Mouse (Mus musculus): ENCODE data around the gene Ube2k.

Ube2k gene

DNA sequence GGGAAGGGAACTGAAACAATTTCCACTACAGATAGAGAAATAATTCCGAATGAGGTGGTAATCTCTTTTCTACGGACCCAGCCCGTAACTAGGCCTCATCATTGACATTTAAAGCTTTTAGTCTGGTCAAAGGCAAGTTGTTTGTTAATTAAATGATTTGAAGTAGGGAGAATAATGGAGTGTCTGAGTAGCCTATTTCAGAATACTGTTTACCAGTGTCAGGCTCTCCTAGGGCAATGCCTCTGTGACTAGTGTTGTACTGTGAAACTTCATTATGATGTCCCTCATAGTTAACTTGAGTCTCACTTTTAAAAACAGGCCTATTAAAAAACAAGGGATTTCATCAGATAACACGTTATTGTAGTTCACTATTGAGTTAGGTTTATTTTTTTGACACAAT, 1.1 kb downstream of the Ube2k start:
- no peak for DNase-seq (ENCODE audit: low spot score in 2 of 2)

DNA sequence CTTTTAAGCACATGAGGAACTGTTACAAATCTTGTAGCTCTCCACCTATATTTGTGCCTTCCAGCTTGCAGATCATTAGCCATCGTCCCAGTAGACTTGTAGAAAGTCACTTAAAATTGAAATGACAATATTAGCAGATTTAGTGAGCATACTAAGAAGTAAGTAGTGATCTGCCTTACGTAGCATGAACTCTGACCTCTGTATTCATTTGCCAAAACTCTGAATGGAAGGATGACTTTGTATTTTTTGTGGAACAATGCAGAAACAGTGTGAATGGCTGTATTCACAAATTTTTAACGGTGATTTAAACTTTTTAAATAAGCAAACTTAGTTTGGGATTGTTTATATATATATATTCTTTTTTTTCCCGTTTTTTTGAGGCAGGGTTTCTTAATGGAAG, 1.8 kb downstream of the Ube2k start:
- DNase-seq (ENCODE audit: low spot score in 2 of 2), result no peak

DNA sequence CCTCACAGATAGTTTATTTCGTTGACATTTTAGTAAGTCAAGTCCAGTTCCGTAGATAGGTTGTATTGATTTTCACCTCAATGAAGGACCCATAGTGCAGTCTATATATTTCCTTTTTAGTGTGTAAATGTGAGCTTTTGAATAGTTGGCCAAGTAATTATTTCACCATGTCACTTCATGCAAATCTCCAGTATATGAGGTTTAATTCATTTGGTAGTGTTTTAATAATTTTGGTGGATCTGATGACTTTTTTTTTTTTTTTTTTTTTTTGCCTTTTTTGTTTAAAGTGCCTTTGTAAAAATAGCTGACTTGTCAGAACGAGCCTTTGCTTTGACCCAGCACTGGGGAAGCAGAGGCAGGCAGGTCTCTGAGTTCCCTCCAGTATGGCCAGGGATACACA, 2.8 kb downstream of the Ube2k start:
- DNase-seq (ENCODE audit: low spot score in 2 of 2), result no peak

DNA sequence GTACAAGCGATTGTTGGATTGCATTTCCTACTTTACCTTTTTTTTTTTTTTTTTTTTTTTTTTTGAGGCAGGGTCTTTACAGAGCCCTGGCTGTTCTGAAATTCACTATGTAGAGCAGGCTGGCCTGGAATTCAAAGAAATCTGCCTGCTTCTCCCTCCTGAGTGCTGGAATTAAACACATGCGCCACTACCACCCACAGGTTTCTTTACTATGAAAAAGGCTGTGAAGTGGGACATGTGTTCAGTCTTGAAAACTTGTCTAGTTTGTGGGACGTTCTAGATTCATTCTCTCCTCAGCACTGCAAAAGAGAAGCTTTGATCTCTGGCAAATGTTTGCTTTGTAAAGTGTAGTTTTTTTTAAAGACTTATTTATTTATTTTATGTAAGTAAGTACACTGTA, 4.9 kb downstream of the Ube2k start:
- no peak for DNase-seq (ENCODE audit: low spot score in 2 of 2)

DNA sequence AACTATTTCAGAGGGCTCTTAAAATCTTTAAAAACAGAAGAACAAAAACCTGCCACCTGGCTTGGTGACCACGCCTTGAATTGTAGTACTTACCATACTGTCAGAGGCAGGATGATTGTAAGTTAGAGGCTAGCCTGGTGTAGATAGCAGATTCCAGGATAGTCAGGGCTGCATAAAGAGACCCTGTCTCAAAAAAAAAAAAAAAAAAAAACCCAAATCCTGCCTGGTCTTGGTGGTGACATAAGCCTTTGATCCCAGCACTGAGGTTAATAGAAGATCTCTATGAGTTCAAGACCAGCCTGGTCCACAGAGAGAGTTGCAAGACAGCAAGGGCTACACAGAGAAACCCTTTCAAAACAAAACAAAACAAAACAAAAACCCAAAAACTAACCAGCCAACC, 6.5 kb downstream of the Ube2k start:
- DNase-seq (ENCODE audit: low spot score in 2 of 2), result no peak

DNA sequence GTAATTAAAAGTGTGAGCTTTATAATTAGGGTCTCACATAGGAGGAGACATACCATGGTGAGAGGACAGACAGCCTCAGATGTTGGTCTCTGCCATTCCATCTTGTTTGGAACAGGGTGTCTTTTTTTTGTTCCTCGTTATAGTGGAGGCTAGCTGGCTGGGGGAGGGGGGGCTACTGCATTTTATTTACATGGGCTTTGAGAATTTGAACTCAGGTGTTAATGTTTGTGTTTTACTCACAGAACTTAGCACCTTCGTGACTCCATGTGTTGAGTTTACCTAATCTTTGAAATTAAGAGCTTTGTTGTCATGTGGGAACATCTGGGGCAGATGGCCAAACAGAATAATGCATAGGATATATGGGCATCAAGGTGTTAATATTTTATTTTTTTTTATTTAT, 7.6 kb downstream of the Ube2k start:
- no peak for DNase-seq (ENCODE audit: low spot score in 2 of 2)

DNA sequence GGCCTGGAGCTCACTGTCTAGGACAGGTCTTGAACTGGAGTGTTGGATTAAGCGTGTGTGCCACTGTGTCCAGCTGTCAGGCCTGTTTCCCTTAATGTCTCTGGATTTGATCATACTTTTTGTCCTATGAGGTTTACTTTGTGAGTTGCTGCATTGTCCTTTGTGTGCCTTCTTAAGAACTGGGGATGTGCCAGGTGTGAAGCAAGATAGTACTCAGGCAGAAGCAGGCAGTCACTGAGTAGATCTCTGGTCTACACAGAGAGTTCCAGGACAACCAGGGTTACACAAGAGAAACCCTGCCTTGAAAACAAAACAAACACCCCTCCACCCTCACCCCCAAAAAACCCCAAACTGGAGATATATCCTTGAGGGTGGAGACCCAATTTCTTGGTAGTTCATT, 12.6 kb downstream of the Ube2k start:
- DNase-seq (ENCODE audit: low spot score in 2 of 2), result no peak

DNA sequence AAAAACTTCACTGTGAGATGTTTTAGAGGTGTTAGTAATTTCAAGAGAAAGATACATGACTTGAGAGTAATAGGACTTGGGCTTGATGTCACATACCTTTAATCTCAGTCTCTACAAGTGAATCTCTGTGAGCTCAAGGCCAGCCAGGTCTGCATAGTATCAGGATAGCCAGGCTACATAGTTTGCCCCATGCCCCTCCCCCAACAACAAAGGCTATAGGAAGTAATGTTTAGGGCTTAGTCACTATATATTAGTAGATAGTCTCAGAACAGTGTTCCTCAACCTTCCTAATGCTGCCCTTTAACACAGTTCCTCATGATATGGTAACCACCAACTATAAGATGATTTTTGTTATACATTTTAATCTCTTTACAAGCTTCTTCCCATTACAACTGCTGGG, 20.1 kb downstream of the Ube2k start:
- DNase-seq (ENCODE audit: low spot score in 2 of 2), result no peak

DNA sequence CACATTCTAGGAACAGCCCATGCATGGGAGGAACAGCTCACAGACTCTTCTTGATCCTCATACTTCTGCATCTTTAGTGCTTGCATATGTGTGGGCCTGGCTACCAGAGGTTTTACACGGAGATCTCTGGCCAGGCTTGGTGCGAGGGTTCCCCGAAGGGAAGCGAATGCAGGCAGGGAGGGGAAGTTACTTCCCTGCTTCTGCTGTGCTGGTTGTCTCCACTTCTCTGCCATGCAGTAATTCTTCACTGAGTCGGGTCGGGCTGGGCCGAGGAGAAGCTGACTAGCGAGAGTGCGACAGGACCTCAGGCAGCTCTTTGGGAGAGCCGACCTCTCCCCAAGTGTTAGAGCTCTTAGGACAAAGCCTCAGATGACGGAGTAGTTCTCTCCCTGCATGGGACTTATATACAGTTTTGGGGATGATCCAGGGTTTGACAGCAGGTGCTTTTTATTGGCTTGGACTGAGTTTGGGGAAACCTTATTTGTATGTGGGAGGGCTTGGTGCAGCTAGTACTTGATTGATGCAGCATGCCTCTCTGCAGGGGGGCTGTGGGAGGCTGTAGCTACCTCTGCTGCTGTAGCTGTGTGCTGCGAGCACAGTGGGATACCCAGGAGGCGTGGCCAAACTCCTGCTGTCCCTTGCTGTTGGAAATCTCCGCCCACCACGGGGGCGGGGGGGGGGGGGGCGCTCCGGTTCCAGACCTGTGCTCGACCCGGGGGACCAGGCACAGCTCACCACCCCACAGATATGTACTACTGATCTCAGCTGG, 24.3 kb downstream of the Ube2k start:
- DNase-seq (ENCODE audit: low spot score in 2 of 2), result no peak

DNA sequence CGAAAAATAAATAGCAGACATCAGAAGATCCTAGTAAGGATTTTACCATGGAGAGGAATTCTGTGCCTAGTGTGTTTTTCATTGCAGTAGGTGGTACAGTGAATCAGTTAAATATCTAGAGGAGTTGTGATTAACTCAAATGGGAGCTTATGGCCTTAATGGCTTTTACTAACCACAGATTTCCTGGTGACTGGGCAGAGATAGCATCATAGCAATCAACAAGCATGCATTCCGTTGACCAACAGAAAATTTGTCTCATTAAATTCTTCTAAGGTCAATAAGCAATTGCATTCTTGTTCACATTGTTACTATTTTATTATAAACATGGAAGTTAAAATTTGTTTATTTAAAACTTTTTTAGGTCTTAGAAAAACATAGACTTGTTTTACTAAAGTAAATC, 28.5 kb downstream of the Ube2k start:
- no peak for DNase-seq (ENCODE audit: low spot score in 2 of 2)

DNA sequence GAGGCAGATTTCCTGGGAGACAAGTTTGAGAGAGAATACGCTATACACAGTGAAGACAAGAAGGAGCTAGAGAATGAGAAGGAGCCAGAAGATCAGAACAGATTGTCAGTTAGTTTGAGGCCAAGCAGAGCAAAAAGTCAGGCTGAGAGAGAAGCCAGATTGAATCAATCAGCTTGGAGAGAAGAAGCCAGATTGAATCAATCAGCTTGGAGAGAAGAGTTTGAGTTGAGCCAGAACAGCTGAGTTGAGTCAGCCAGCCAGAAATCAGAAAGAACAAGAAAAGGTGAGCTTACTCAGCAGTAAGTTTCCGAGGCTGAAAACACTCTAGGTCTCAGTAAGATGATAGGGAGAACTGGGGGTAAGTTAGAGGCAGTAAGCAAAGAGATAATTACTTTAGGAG, 37.8 kb downstream of the Ube2k start:
- DNase-seq (ENCODE audit: low spot score in 2 of 2), result no peak

DNA sequence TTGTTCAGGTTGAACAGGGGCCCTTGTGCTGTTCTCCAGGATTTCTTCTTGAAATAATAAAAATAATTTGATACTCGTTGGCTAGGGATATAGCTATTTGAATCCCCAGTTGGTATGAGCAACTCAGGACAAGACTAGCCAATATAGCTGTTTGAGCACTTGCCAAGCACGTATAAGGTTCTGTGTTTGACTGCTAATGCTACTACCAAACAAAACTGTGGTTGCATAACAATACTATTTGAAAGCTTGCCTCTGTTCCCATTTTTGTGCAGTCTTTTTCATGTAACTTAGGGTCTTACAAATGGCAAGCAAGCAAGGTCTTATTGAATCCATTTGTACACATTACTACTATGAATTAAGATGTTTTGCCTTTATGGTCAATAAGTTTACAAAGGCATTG, 38.9 kb downstream of the Ube2k start:
- DNase-seq (ENCODE audit: low spot score in 2 of 2), result no peak

DNA sequence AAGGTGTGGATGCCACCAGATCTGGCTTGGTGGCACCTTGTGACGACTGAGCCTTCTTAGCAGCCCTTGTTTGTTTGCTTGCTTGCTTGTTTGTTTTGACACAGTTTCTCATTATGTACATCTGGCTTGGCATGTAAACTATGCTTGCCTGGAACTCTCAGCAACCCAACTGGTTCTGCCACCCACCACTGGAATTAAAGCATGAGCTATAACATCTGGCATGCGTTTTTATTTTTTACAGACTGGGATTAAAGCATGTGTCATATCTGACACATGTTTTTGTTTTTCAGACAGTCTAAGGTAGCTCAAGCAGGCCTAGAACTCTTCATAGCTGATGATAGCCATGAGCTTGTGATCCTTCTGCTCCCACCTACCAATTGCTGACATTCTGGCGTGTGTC, 41.5 kb downstream of the Ube2k start:
- no peak for DNase-seq (ENCODE audit: low spot score in 2 of 2)

DNA sequence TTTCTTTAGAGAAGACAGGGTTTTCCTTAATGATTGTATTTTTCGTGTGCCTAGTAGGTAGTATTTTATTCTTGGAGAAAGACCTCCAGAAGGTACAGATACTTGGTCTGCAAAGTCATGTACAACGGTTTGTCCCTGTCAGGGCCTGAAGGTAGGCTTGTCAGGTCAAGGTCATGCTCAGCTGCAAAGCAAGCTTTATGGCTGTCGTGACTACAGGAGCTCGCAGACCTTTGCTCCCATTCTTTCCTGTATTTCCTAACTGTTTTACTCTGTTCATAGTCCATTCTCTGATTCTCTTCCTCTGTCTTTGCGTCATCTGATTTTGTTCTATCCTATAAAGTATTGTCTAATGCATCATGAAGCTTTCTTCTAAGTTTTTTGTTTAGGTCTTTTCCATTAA, 49.3 kb downstream of the Ube2k start:
- DNase-seq (ENCODE audit: low spot score in 2 of 2), result no peak

DNA sequence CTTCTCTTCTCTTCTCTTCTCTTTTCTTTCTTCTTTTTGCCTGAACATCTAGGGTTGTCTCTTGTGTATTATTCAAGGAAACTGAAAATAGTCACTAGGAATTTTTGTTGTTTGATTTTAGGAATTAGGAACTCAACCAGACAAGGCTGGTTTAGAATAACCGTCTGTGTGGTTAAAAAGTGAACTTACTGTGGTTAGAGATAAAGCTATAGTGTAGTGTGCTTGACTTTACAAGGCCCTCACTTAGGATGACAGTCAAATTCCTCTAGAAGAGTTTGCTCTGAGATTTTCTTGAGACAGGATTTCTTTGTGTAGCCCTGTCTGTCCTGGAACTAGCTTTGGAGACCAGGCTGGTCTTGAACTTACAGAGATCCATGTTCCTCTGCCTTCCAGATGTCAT, 53.2 kb downstream of the Ube2k start:
- DNase-seq (ENCODE audit: low spot score in 2 of 2), result no peak

DNA sequence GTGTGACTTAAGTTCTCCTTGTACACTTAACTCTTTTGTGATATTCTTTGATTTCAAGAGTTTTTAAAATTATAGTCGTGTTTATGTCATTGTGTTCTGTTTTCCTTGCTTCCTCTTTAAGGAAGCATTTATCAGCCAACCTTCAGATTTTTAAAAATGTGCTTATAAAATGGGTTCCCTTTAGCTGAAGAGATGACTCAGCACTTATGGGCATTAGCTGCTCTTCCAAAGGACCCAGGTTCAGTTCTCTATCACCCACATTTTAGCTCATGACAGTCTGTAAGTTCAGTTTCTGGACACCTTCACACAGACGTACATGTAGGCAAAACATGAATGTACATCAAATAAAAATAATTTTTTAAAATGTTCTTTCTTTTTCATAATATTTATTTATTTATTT, 55.4 kb downstream of the Ube2k start:
- DNase-seq (ENCODE audit: low spot score in 2 of 2), result no peak

DNA sequence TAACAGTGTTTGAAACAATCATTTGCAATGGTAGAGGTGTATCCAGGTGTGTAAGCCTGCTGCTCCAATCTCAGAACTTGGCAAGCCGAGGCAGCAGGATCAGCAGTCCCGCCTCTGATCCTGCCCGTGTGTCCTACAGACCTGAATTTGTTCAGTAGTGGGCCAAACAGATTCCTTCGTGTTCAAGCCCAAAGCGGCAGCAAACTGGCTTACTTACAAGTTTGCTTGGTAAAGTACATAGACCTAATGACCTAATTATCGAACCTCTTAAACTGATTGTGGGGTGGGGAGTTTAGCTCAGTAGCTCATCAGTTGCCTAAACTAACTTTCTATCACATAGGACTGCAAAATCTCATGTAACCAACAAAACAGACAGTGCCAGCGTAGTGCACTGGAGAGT, 62.6 kb downstream of the Ube2k start:
- no peak for DNase-seq (ENCODE audit: low spot score in 2 of 2)

DNA sequence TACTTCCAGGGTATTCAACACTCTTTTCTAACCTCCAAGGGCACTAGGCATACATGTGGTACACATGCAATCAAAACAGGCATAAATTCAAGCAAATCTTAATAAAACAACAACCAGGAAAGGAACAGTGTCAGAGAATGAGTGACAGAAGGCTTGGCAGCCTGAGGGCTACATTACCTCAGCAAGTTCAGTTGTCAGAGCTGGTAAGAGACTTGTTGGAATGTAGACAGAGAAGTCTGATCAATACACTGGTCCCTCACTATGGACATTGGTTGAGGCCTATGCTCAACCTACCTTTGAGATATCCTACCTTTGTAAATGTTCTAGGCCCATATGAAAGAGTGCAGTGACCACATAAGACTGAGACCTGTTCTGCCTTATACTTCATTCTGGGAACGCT, 69.8 kb downstream of the Ube2k start:
- DNase-seq (ENCODE audit: low spot score in 2 of 2), result no peak

DNA sequence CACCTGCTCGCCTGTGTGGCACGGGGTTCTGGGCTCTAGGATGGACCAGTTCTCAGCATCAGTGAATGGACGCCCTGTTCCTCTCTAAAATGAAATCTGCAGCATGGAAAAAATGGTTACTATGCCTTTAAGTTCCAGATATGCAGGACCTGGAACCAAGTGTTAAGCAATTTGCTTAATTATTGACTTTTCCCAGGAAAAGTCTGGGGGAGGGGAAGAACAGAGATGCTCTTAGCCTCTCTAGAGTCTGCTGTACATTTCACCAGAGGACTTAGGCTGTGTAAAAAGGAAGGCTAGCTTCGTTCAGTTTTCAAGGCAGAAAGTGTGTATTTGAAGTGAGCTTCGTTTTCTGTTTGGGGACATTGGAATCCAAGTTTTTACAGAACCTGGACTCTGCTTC, 72.7 kb downstream of the Ube2k start:
- no peak for DNase-seq (ENCODE audit: low spot score in 2 of 2)

DNA sequence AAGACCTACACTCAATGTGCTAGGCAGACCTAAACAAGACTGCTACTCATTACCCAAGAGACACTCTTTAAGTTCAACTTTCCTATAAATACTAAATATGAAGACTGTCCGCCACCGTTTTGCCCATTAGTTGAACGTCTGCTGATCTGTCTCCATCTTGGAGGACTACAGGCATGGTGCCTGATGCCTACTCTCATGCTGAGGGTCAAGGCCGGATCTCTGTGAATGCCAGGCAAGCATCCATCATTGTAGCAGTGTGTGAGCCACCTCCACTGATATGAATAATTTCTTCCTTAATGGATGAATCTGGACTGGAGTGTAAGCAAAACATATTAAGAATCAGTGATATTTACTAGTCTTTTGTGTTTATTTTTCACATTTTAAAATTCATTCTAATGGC, 73.5 kb downstream of the Ube2k start:
- DNase-seq (ENCODE audit: low spot score in 2 of 2), result no peak

DNA sequence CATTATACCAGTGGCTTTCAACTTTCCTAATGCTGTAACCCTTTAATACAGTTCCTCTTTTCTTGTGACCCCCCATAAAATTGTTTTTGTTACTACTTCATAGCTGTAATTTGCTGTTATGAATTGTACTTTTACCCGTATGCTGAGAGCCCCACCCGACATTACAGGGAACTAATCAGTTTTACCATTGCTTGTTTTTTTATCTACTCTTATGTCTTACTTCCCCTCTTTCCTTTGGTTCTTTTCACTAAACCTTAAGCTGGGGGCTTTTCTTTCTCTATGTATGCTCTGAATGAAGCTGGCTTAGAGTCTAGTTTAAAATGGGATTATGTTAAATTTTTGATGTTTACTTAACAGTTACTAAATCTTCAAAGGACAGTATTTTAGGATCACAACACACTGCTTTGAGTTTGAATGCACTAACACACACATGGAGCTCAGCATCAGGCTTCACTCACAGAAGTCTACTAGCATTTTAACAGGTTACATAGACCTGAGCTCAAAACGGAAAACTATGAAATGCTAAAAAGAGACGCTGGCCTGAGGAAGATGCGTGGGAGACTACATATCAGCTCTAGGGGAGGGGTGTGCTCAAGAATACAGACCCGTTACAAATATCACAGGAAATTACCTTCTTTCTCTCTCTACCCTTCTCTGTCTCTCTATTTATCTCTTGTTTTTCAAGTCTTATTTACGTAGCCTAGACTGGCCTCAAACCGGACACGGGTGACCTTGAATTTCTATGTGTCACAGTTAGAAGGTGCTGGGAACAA, 76.3 kb downstream of the Ube2k start:
- no peak for DNase-seq (ENCODE audit: low spot score in 2 of 2)

DNA sequence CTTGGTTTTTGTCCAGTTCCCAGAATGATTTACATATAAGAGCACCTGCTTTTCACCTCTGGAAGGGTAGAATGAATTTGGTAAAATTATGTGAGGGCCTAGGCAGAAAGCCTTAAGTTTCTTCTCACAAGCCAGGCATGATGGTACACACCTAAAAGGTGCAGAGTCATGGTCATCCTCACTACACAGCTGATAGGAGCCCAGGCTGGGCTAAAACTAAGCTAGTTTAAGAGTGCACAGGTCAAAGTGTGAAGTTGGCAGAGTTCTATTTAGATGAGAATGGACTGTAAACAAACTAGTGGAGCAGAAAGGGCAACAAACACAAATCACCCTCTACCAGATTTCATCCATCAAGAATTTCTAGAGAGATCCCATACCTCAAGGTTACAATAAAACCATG, 87.3 kb downstream of the Ube2k start:
- no peak for DNase-seq (ENCODE audit: low spot score in 2 of 2)

DNA sequence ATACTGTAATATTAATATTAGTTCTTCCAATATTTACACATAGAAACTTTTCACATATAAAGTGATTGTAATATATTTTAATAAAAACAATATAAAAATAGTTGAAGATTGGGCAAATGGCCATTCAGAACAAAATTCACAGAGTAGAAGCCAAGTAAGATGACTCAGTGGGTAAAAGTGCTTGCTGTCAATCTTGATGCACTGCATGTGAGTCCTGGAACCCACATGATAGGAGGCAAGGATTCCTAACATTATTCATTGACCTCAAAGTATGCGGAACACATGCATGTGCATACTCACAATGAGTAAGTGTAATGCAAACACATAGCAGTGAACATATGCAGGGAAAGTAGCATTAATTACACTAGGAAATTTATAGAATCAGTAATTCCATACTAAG, 101.9 kb downstream of the Ube2k start:
- no peak for DNase-seq (ENCODE audit: low spot score in 2 of 2)
